Mouse (Mus musculus): Measurements from ENCODE around the gene Oaz3. TPM values are rescaled to one million over a fixed set of nuclear protein-coding genes. Genes with fewer than 3 reads are reported as not detected.

Oaz3 gene
- total and polyA plus RNA-seq, 3 experiments = 0.89 to 0.91 TPM; not detected in 1

GRCm38 (mm10) chr3:94398217-94398616 is 45.5 kb downstream of the Oaz3 start, which contains the start of gene Lingo4:
Lingo4 (plus strand) TSS chr3:94398517.
- no peak within 1 kb of the TSS for H3K27ac ChIP-seq (ENCODE audit: control insufficient read depth, low read depth, low read length)
- H3K9ac ChIP-seq (ENCODE audit: control insufficient read depth, low read depth, low read length, poor library complexity, severe bottlenecking) = no peak within 1 kb of the TSS
- TF ChIP-seq ETS1 (IDR thresholded peaks at IDR 0.05; ENCODE audit: low read depth, low read length) = no peak
- TF ChIP-seq MXI1 (IDR thresholded peaks at IDR 0.05; ENCODE audit: low read depth, low read length) = no peak
- no peak for TF ChIP-seq GABPA (IDR thresholded peaks at IDR 0.05; ENCODE audit: low read depth, low read length)
- H3K27me3 ChIP-seq (ENCODE audit: control insufficient read depth in 1 of 2, insufficient read depth in 2 of 2, low read length in 2 of 2) = peaks cover 15 to 18% of the 10 kb centered on the region in 2 experiments
- H3K79me2 ChIP-seq (ENCODE audit: control insufficient read depth, insufficient read depth, low read length, poor library complexity) = no peaks in the 10 kb centered on the region
- H3K4me3 ChIP-seq (ENCODE audit: control insufficient read depth in 1 of 2, insufficient read depth in 1 of 2, low read depth in 2 of 2, low read length in 2 of 2) = no peak within 1 kb of the TSS
- no peak for DNase-seq (ENCODE audit: low read depth, low spot score)
- no peaks in the 10 kb centered on the region for H3K4me1 ChIP-seq (ENCODE audit: control insufficient read depth in 1 of 2, insufficient read depth in 2 of 2, low read length in 2 of 2)
- no peaks in the 10 kb centered on the region for H3K36me3 ChIP-seq (ENCODE audit: control insufficient read depth in 1 of 2, insufficient read depth in 2 of 2, low read length in 2 of 2)
- H3K9me3 ChIP-seq (replicated peaks; ENCODE audit: insufficient read depth, low read length) = no peaks in the 10 kb centered on the region

GRCm38 (mm10) chr3:94396851-94397250 is 46.9 kb downstream of the Oaz3 start:
- no peaks in the 10 kb centered on the region for H3K36me3 ChIP-seq (ENCODE audit: control insufficient read depth in 1 of 2, insufficient read depth in 2 of 2, low read length in 2 of 2)
- H3K27me3 ChIP-seq (ENCODE audit: control insufficient read depth in 1 of 2, insufficient read depth in 2 of 2, low read length in 2 of 2) = peaks cover 15 to 18% of the 10 kb centered on the region in 2 experiments
- no peak overlapping the region for H3K9ac ChIP-seq (ENCODE audit: control insufficient read depth, low read depth, low read length, poor library complexity, severe bottlenecking)
- H3K27ac ChIP-seq (ENCODE audit: control insufficient read depth, low read depth, low read length) = no peak overlapping the region
- H3K79me2 ChIP-seq (ENCODE audit: control insufficient read depth, insufficient read depth, low read length, poor library complexity) = no peaks in the 10 kb centered on the region
- H3K4me1 ChIP-seq (ENCODE audit: control insufficient read depth in 1 of 2, insufficient read depth in 2 of 2, low read length in 2 of 2) = no peaks in the 10 kb centered on the region
- DNase-seq (ENCODE audit: low read depth, low spot score) = no peak
- no peaks in the 10 kb centered on the region for H3K9me3 ChIP-seq (replicated peaks; ENCODE audit: insufficient read depth, low read length)
- TF ChIP-seq NRF1 (IDR thresholded peaks at IDR 0.05; ENCODE audit: insufficient read depth, low read depth, low read length, poor library complexity, severe bottlenecking) = no peak
- TF ChIP-seq JUND (IDR thresholded peaks at IDR 0.05; ENCODE audit: low read depth, low read length) = no peak
- TF ChIP-seq POLR2AphosphoS2 (IDR thresholded peaks at IDR 0.05; ENCODE audit: low read length) = no peak
- no peak for TF ChIP-seq MYC (IDR thresholded peaks at IDR 0.05; ENCODE audit: low read depth, low read length)
- TF ChIP-seq ZMIZ1 (IDR thresholded peaks at IDR 0.05; ENCODE audit: low read depth, low read length) = no peak
- TF ChIP-seq ZNF384 (IDR thresholded peaks at IDR 0.05; ENCODE audit: low read depth, low read length) = no peak
- TF ChIP-seq TBP (IDR thresholded peaks at IDR 0.05; ENCODE audit: low read depth, low read length) = no peak
- no peak for TF ChIP-seq RCOR1 (IDR thresholded peaks at IDR 0.05; ENCODE audit: low read depth, low read length)
- no peak for TF ChIP-seq CHD1 (IDR thresholded peaks at IDR 0.05; ENCODE audit: low read depth, low read length)
- TF ChIP-seq HCFC1 (IDR thresholded peaks at IDR 0.05; ENCODE audit: low read depth, low read length) = no peak
- TF ChIP-seq BHLHE40 (IDR thresholded peaks at IDR 0.05; ENCODE audit: borderline replicate concordance, low read depth, low read length) = no peak
- no peak for TF ChIP-seq USF2 (IDR thresholded peaks at IDR 0.05; ENCODE audit: borderline replicate concordance in 1 of 2, insufficient read depth in 1 of 2, low read depth in 1 of 2, low read length in 2 of 2)
- no peak for TF ChIP-seq USF1 (IDR thresholded peaks at IDR 0.05; ENCODE audit: low read depth, low read length)
- TF ChIP-seq E2F4 (IDR thresholded peaks at IDR 0.05; ENCODE audit: borderline replicate concordance, low read depth, low read length) = no peak
- TF ChIP-seq ZKSCAN1 (IDR thresholded peaks at IDR 0.05; ENCODE audit: low read depth, low read length) = no peak
- no peak for TF ChIP-seq MAZ (IDR thresholded peaks at IDR 0.05; ENCODE audit: low read depth, low read length)
- no peak for TF ChIP-seq ETS1 (IDR thresholded peaks at IDR 0.05; ENCODE audit: low read depth, low read length)
- TF ChIP-seq EP300 (IDR thresholded peaks at IDR 0.05; ENCODE audit: low read depth in 1 of 2, low read length in 2 of 2) = no peak
- no peak for TF ChIP-seq RAD21 (IDR thresholded peaks at IDR 0.05; ENCODE audit: low read depth, low read length)
- no peak overlapping the region for H3K4me3 ChIP-seq (ENCODE audit: control insufficient read depth in 1 of 2, insufficient read depth in 1 of 2, low read depth in 2 of 2, low read length in 2 of 2)

All from MEL (cell line).